Mouse (Mus musculus): ENCODE results near the gene Tnr. TPM values are rescaled to one million over a fixed set of nuclear protein-coding genes. Genes with fewer than 3 reads are reported as not detected.

Tnr gene
- polyA plus RNA-seq, 1 experiment from 2014 or later, result 0.01 TPM

DNA sequence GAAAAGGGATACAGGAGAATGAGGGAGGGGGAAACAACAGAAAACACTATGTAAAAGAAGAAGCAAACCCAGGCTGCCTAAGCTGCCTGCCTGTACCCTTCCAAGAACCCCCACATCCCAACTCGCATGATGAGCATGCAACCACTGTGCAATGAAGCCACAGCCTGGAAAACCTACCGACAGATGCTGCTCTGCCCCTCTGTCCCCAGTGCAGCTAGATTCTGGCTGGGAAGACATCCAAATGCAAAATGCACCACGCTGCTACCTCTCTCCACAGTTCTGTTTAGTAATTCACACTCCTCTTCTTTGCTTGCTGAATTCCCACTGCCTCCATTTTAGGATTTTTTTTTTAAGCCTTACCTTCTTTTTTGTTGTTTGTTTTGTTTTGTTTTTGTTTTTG, 295.9 kb downstream of the Tnr start:
- no peak overlapping the region for H3K9ac ChIP-seq
- H3K36me3 ChIP-seq, result no peaks in the 10 kb centered on the region
- no peaks in the 10 kb centered on the region for H3K9me3 ChIP-seq (replicated peaks)
- H3K4me2 ChIP-seq, result no peak overlapping the region
- H3K27me3 ChIP-seq (replicated peaks), result no peaks in the 10 kb centered on the region
- no peak overlapping the region for H3K27ac ChIP-seq
- H3K4me3 ChIP-seq, result no peak overlapping the region
- no peak for ATAC-seq
- WGBS (ENCODE audit: insufficient replicate concordance), result 39% methylated on average over 3 of the region's 3 CpGs
- no peaks in the 10 kb centered on the region for H3K4me1 ChIP-seq

DNA sequence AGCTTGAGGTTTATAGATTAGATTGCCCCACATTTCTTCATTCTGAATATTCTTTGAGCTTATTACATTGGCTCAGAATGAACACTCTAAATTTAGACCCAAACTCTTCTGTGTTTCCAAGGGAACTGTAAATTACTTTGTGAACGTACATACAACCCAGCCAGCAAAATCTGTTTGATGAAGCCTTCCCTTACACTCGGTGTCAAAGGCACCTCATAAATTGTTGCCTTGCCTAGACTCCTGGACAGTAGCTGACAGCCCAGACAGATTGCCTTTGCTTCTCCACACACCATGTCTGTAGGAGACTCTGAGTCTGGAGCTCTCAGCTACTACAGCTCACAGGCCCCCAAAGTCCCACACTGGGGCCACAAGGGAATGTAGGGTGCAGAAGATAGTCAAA, 298.8 kb downstream of the Tnr start:
- ATAC-seq, result no peak
- Histone ChIP-seq H3K4me3 (no peak overlapping the region), H3K9me3 (replicated peaks) (no peaks in the 10 kb centered on the region), H3K36me3 (no peaks in the 10 kb centered on the region), H3K4me2 (no peak overlapping the region), H3K9ac (no peak overlapping the region), H3K27ac (no peak overlapping the region), H3K27me3 (replicated peaks) (no peaks in the 10 kb centered on the region), H3K4me1 (no peaks in the 10 kb centered on the region)
- WGBS (ENCODE audit: insufficient replicate concordance), result 51% methylated on average over 2 of the region's 2 CpGs

DNA sequence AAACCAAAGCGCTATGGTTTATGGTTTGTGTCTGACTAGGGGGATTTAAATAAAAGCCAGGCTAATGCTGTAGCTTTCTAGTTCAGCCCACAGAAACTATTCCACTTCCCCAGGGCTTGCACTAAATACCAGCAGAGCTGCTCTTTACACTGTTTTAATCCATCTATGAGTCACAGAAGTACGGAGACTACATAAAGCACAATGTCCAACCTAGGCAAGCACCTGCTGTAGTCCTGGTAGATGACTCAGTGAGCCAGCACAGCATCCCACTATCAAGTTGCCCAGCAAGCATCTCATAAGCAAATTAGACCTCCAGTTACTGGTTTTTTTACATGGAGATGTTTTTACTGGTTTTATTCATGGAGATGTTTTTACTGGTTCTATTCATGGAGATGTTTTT, 305.0 kb downstream of the Tnr start:
- Histone ChIP-seq H3K27me3 (replicated peaks) (no peaks in the 10 kb centered on the region), H3K27ac (no peak overlapping the region), H3K4me1 (no peaks in the 10 kb centered on the region), H3K9ac (no peak overlapping the region), H3K4me2 (no peak overlapping the region), H3K4me3 (no peak overlapping the region), H3K36me3 (no peaks in the 10 kb centered on the region), H3K9me3 (replicated peaks) (no peaks in the 10 kb centered on the region)
- 81% methylated on average over 2 of the region's 2 CpGs for WGBS (ENCODE audit: insufficient replicate concordance)
- no peak for ATAC-seq

DNA sequence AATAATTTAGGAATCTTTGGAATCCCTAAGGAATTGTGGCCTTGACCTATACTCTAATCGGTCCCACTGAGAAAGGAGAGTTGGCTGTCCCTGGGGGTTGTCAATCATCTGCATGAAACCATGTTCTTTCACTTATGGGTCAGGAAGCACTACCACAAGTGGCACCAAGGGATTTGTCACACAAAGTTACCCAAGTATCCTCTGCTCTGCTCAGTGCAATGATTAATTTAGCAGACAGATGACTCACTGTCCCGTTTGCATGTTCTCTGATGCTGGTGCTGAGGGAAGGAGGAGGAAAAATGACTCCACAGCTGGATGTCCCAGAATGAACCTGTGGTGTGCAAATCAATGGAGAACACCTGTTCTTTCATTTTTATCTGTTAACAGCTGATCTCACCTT, 309.6 kb downstream of the Tnr start:
- 58% methylated on average over 2 of the region's 2 CpGs for WGBS (ENCODE audit: insufficient replicate concordance)
- H3K27me3 ChIP-seq (replicated peaks), result no peaks in the 10 kb centered on the region
- no peak overlapping the region for H3K4me2 ChIP-seq
- H3K4me3 ChIP-seq, result no peak overlapping the region
- no peak overlapping the region for H3K27ac ChIP-seq
- no peaks in the 10 kb centered on the region for H3K9me3 ChIP-seq (replicated peaks)
- no peaks in the 10 kb centered on the region for H3K4me1 ChIP-seq
- ATAC-seq, result no peak
- no peak overlapping the region for H3K9ac ChIP-seq
- no peaks in the 10 kb centered on the region for H3K36me3 ChIP-seq

DNA sequence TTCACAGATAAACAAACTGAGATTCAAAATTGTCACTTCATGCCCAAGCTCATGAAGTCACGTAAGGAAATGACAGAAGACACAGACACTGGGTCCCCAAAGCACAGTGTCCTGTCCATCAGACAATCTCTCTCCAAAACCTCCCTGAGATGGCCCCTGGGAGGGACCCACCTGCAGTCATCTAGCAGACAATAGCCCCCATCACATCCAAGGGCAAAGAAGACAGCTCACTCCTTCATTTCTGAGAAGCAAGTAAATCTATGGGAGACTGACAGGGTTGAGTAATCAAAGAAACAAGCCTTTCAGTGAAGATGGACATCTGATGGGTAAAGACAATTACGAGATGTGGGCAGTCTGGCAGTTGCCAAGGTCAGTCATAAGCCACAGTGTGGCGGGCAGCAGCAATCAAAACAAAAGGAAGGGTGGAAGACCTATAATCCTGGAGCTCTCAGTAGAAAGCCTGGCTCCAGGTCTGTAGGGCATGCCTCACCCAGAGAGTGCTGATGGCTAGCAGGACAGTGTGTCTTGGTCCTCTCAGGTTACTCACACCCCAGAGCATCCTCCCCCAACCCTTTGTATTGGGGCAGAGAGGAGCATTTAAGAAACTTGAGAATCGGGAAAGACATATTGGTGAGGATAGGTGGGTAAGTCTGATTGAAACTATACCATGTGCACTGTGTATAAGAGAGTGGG, 310.2 kb downstream of the Tnr start:
- Histone ChIP-seq H3K27ac (no peak overlapping the region), H3K9me3 (replicated peaks) (no peaks in the 10 kb centered on the region), H3K36me3 (no peaks in the 10 kb centered on the region), H3K4me3 (no peak overlapping the region), H3K4me1 (no peaks in the 10 kb centered on the region), H3K4me2 (no peak overlapping the region), H3K27me3 (replicated peaks) (no peaks in the 10 kb centered on the region), H3K9ac (no peak overlapping the region)
- ATAC-seq, result no peak
- WGBS (ENCODE audit: insufficient replicate concordance), result 51% methylated on average over 4 of the region's 4 CpGs

DNA sequence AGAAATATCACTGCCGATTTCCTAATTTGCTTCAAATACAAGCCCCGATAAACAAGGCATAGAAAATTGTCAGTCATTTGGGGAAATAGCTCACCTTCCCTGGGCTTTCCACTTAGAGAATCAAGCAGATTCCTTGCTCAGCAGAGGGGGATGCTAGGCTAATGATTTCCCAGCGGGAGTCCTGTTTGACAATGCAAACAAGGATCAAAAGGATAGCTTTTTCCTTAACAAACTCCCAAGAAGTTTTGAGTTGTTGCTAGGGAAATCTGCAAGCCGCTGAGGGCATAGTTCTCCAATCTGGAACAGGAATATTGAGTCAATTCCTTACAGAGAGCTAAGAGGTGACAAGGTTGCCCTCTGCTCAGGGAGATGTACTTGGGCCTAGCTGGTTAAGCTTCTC, 311.6 kb downstream of the Tnr start:
- H3K9me3 ChIP-seq (replicated peaks), result no peaks in the 10 kb centered on the region
- H3K4me2 ChIP-seq, result no peak overlapping the region
- WGBS (ENCODE audit: insufficient replicate concordance), result 26% methylated on average over 4 of the region's 4 CpGs
- no peaks in the 10 kb centered on the region for H3K4me1 ChIP-seq
- no peak for ATAC-seq
- no peak overlapping the region for H3K4me3 ChIP-seq
- H3K27me3 ChIP-seq (replicated peaks), result no peaks in the 10 kb centered on the region
- no peak overlapping the region for H3K27ac ChIP-seq
- H3K9ac ChIP-seq, result no peak overlapping the region
- no peaks in the 10 kb centered on the region for H3K36me3 ChIP-seq

DNA sequence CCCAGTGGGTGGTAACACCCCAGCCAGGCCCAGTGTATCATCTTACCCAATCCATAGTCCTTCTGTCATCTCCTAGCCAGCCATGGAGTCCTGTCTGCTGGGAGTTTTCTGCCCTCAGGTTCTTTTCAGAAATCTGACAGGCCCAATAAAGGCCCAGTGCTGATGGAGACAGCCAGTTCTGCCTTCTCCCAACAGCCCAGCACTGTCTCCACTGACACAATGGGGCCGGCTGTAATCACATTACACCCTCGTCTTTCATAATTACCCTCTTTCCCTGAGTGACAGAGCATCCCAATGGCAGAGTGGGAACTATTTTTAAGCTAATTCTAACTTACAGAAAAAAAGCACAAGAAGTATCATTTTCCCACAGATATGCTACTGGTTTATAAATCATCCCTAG, 316.8 kb downstream of the Tnr start:
- Histone ChIP-seq H3K4me1 (no peaks in the 10 kb centered on the region), H3K4me2 (no peak overlapping the region), H3K27me3 (replicated peaks) (no peaks in the 10 kb centered on the region), H3K9ac (no peak overlapping the region), H3K27ac (no peak overlapping the region), H3K36me3 (no peaks in the 10 kb centered on the region), H3K4me3 (no peak overlapping the region), H3K9me3 (replicated peaks) (no peaks in the 10 kb centered on the region)
- ATAC-seq, result no peak
- 47% methylated on average over 2 of the region's 2 CpGs for WGBS (ENCODE audit: insufficient replicate concordance)

DNA sequence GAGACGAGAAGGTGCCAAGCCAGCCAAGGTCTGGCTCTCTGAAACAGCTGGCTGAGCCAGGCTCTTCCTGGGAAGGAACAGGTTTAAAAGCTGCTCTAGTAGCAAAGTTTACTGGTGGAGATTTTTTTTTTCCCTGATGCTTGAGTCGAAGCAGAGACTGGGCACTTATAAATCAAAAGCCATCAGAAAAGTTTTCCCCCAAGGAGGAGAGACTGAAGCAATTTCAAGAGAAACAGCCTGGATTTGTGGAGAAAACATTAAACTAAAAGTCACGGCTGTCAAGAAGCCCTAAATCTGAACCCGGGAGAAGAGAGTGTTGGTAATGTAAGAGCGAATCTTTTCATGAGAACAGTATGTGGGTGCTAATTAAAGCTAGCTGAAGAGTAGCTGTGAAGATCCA, 319.3 kb downstream of the Tnr start:
- 51% methylated on average over 5 of the region's 5 CpGs for WGBS (ENCODE audit: insufficient replicate concordance)

DNA sequence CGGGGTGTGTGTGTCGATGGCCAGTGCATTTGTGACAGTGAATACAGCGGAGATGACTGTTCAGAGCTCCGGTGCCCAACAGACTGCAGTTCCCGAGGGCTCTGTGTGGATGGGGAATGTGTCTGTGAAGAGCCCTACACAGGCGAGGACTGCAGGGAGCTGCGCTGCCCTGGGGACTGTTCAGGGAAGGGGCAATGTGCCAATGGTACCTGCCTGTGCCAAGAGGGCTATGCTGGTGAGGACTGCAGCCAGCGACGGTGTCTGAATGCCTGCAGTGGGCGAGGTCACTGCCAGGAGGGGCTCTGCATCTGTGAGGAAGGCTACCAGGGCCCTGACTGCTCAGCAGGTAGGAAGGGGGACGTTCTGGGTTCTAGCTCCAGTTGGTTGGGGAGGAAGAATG, 328.5 kb downstream of the Tnr start:
- Histone ChIP-seq H3K9me3 (replicated peaks) (no peaks in the 10 kb centered on the region), H3K27me3 (replicated peaks) (no peaks in the 10 kb centered on the region), H3K9ac (no peak overlapping the region), H3K4me1 (no peaks in the 10 kb centered on the region), H3K4me3 (no peak overlapping the region), H3K36me3 (no peaks in the 10 kb centered on the region), H3K27ac (no peak overlapping the region), H3K4me2 (no peak overlapping the region)
- 62% methylated on average over 11 of the region's 11 CpGs for WGBS (ENCODE audit: insufficient replicate concordance)
- ATAC-seq, result no peak

More for the DNA sequence above, 319.3 kb downstream of the Tnr start:
- no peak overlapping the region for H3K4me2 ChIP-seq
- no peaks in the 10 kb centered on the region for H3K36me3 ChIP-seq
- H3K4me1 ChIP-seq, result no peaks in the 10 kb centered on the region
- H3K9ac ChIP-seq, result no peak overlapping the region
- H3K27me3 ChIP-seq (replicated peaks), result no peaks in the 10 kb centered on the region
- no peak overlapping the region for H3K27ac ChIP-seq
- H3K9me3 ChIP-seq (replicated peaks), result no peaks in the 10 kb centered on the region
- no peak overlapping the region for H3K4me3 ChIP-seq
- ATAC-seq, result no peak

DNA sequence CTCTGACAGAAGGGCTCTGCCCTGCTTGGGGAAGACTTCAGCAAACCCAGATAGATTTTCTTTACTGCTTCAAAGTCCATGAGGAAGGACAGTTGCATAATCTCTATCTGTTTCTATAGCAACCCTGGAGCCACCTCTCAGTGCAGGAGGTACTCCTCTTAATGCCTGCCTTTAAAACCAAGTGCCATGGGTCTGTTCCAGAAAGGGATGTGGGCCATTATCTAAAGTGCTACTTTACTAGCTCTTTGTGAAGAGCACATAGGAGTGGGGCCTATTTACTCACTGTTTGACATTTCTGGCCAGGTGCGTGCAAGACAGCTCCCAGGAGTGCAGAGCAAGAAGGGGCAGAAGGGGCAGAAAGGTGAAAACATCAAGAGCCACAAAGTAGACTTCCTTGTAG, 330.7 kb downstream of the Tnr start:
- no peak overlapping the region for H3K4me3 ChIP-seq
- no peaks in the 10 kb centered on the region for H3K9me3 ChIP-seq (replicated peaks)
- no peaks in the 10 kb centered on the region for H3K36me3 ChIP-seq
- no peak for ATAC-seq
- no peaks in the 10 kb centered on the region for H3K4me1 ChIP-seq
- H3K27me3 ChIP-seq (replicated peaks), result no peaks in the 10 kb centered on the region
- WGBS (ENCODE audit: insufficient replicate concordance), result 59% methylated on average over 1 of the region's 1 CpGs
- H3K4me2 ChIP-seq, result no peak overlapping the region
- no peak overlapping the region for H3K9ac ChIP-seq
- no peak overlapping the region for H3K27ac ChIP-seq

DNA sequence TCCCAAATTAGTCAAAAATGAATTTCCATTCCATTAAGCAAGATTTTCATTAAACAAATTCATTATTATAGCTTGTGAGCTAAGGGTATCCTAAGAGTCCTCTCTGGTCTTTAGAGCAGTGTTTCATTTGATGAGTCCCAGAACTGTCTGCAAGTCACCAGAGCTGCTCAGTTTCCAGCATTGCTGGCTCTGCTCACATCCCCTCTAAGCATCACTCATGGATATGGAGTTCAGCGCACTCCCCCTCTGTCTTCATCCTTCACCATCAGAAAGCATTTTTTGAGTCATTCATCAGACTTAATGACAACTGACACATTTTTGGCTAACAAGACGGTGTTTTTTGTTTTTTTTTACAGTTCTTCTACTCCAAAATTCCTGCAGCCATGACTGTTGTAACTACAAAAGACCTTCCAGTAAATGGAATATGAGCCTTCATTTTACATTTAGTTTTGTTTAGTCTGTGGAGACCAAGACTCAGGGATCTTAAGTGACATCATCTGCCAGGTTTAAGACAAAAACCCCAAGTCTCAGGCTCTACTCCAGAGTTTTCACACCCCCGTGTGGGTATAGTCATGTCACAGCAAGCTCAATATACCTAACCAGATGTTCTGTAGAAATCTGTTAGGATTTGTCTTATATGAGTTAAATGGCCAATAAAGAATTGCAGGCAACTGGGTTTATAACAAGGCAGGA, 338.4 kb downstream of the Tnr start:
- H3K27ac ChIP-seq, result no peak overlapping the region
- H3K4me1 ChIP-seq, result no peaks in the 10 kb centered on the region
- no peak overlapping the region for H3K9ac ChIP-seq
- ATAC-seq, result no peak
- H3K27me3 ChIP-seq (replicated peaks), result no peaks in the 10 kb centered on the region
- H3K9me3 ChIP-seq (replicated peaks), result no peaks in the 10 kb centered on the region
- 67% methylated on average over 3 of the region's 3 CpGs for WGBS (ENCODE audit: insufficient replicate concordance)
- no peaks in the 10 kb centered on the region for H3K36me3 ChIP-seq
- no peak overlapping the region for H3K4me3 ChIP-seq
- H3K4me2 ChIP-seq, result no peak overlapping the region

DNA sequence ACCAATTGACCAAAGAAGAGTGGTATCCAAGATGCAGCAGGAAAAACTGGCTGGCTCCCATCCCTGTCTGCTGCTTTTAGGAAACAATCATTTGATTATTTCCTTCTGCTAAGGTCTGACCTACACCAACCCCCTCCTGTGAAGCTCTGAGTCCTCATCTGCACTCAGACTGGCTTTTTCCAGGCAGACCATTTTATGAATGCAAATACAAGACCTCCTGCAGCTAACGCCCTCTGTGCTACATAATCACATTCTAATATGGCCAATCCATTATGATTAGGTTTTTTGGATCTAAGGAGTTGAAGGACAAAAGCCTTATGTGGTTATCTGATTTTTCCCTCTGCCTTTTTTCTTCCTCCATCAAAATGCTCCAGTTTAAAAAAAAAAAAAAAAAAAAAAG, 342.1 kb downstream of the Tnr start:
- Histone ChIP-seq H3K36me3 (no peaks in the 10 kb centered on the region), H3K27me3 (replicated peaks) (no peaks in the 10 kb centered on the region), H3K4me3 (no peak overlapping the region), H3K9me3 (replicated peaks) (no peaks in the 10 kb centered on the region), H3K9ac (no peak overlapping the region), H3K4me1 (no peaks in the 10 kb centered on the region), H3K4me2 (no peak overlapping the region), H3K27ac (no peak overlapping the region)
- 59% methylated on average over 1 of the region's 1 CpGs for WGBS (ENCODE audit: insufficient replicate concordance)
- ATAC-seq, result no peak

All from liver, embryonic 12.5 days (tissue).